Mouse (Mus musculus) liver, adult 2 months (tissue): ENCODE measurements around the gene Rrp9.

Experiments used
- CTCF ChIP-seq: fragments of 200-500 bp; IDR thresholded peaks from 2 replicates; pipeline ENCODE4 v1.5.1; 2011; ENCODE audit warnings: low read depth, low read length, control low read depth
- POLR2A ChIP-seq: fragments of 200-500 bp; IDR thresholded peaks from 2 replicates; pipeline ENCODE4 v1.6.1; 2011; ENCODE audit warnings: low read length, control low read depth; ENCODE audit not compliant: insufficient read depth; ENCODE audit errors: extremely low read depth

DNA sequence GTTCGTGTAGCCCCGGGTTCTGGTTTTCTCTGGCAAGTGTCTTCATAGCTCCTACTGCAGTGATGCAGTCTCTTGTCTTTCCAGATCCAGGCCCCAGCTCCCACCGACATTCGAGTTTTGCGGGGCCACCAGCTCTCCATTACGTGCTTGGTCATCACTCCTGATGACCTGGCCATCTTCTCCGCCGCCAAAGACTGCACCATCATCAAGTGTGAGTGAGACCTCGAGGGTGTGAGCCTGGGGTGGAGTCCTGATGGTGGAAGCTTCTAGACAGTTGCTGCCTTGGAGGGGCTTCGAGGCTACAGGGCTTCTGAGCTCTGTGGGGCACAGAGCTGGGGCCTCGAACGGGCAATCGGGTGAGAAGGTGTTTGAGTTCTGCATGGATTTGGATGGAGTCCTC lies 5.9 kb downstream of the Rrp9 start:
- TF ChIP-seq CTCF (no peak), POLR2A (no peak)
